Comparison of ENCODE assay signal across 7 mouse cellular contexts in genomic region chr7:96170924-96171595, GRCm38 (mm10). TPM values are rescaled to one million over a fixed set of nuclear protein-coding genes. Genes with fewer than 3 reads are reported as not detected.
DNase-seq lines count a peak whose midpoint lies in the region; ATAC-seq lines count a peak whose summit lies in the region.

TSS of gene Tenm4 (plus strand) at chr7:96171246.

- peaks cover 3% of the 10 kb centered on the region; the same call in 1 of the 2 replicates for H3K27me3 ChIP-seq in liver, embryonic 12.5 days (replicated peaks)
- H3K27me3 ChIP-seq in embryonic facial prominence, embryonic 13.5 days: no peaks in the 10 kb centered on the region
- H3K27me3 ChIP-seq in stomach, embryonic 15.5 days (replicated peaks): no peaks in the 10 kb centered on the region

- WGBS in liver, embryonic 12.5 days (ENCODE audit: insufficient replicate concordance): 34% methylated on average over 14 of the region's 14 CpGs
- WGBS in embryonic facial prominence, embryonic 13.5 days: 22% methylated on average over 14 of the region's 14 CpGs
- WGBS in stomach, embryonic 15.5 days: 34% methylated on average over 14 of the region's 14 CpGs

- no peaks in the 10 kb centered on the region for H3K36me3 ChIP-seq in liver, embryonic 12.5 days
- H3K36me3 ChIP-seq in embryonic facial prominence, embryonic 13.5 days: no peaks in the 10 kb centered on the region
- no peaks in the 10 kb centered on the region for H3K36me3 ChIP-seq in stomach, embryonic 15.5 days

- no peak for DNase-seq in liver
- no peak for DNase-seq in layer of hippocampus, postnatal 25 days (ENCODE audit: extremely low spot score in 1 of 2, low spot score in 1 of 2)
- DNase-seq in kidney, adult 18-20 months: no peak

- H3K27ac ChIP-seq in liver, embryonic 12.5 days: no peak within 1 kb of the TSS
- H3K27ac ChIP-seq in embryonic facial prominence, embryonic 13.5 days: no peak within 1 kb of the TSS
- no peak within 1 kb of the TSS for H3K27ac ChIP-seq in stomach, embryonic 15.5 days

- H3K4me3 ChIP-seq in liver, embryonic 12.5 days: no peak within 1 kb of the TSS
- H3K4me3 ChIP-seq in embryonic facial prominence, embryonic 13.5 days: peak within 1 kb of the TSS; percentile 0; the same call in 1 of the 2 replicates
- H3K4me3 ChIP-seq in stomach, embryonic 15.5 days (replicated peaks): no peak within 1 kb of the TSS

- ATAC-seq in liver, embryonic 12.5 days: no peak
- ATAC-seq in embryonic facial prominence, embryonic 13.5 days (ENCODE audit: insufficient number of reproducible peaks, insufficient read depth, low FRiP score, low TSS enrichment, low read depth): no peak
- ATAC-seq in stomach, embryonic 15.5 days (ENCODE audit: insufficient read depth, low FRiP score, low read depth): no peak
- ATAC-seq in megakaryocyte progenitor cell, adult 5-6 weeks (replicated peaks; ENCODE audit: poor library complexity): no peak

- H3K4me1 ChIP-seq in liver, embryonic 12.5 days: no peaks in the 10 kb centered on the region
- H3K4me1 ChIP-seq in embryonic facial prominence, embryonic 13.5 days: peaks cover 19% of the 10 kb centered on the region
- no peaks in the 10 kb centered on the region for H3K4me1 ChIP-seq in stomach, embryonic 15.5 days

- H3K9ac ChIP-seq in liver, embryonic 12.5 days: no peak within 1 kb of the TSS
- no peak within 1 kb of the TSS for H3K9ac ChIP-seq in embryonic facial prominence, embryonic 13.5 days
- no peak within 1 kb of the TSS for H3K9ac ChIP-seq in stomach, embryonic 15.5 days

- 0 out of 2 replicates have a peak within 1 kb of the TSS, but pooled peaks have one; percentile 1 for H3K4me2 ChIP-seq in liver, embryonic 12.5 days
- H3K4me2 ChIP-seq in embryonic facial prominence, embryonic 13.5 days: peak within 1 kb of the TSS; percentile 46
- H3K4me2 ChIP-seq in stomach, embryonic 15.5 days: no peak within 1 kb of the TSS

- H3K9me3 ChIP-seq in liver, embryonic 12.5 days (replicated peaks): no peaks in the 10 kb centered on the region
- no peaks in the 10 kb centered on the region for H3K9me3 ChIP-seq in embryonic facial prominence, embryonic 13.5 days
- H3K9me3 ChIP-seq in stomach, embryonic 15.5 days: no peaks in the 10 kb centered on the region

RNA-seq across cellular contexts. Expression of gene Tenm4, which starts in this region (rescaled TPM):
- polyA plus RNA-seq in liver, embryonic 12.5 days (2016; fragmentation: Nextera tagmentation; extraction: Ambion mirVana): 1.9 and 2.3 TPM in 2 replicates
- 45.6 and 56.3 TPM in 2 replicates for polyA plus RNA-seq in embryonic facial prominence, embryonic 13.5 days (2015; fragmentation: Nextera tagmentation; extraction: Ambion mirVana)
- total RNA-seq in layer of hippocampus, postnatal 25 days (2021): 100 to 1,000 TPM in 1 of 2 experiments, 10 to 100 TPM in 1; 96.7 to 119 TPM
- 24.0 and 26.2 TPM in 2 replicates for polyA plus RNA-seq in stomach, embryonic 15.5 days (2015; fragmentation: Nextera tagmentation; extraction: Ambion mirVana)
- not detected in 2 replicates for total RNA-seq in megakaryocyte progenitor cell, adult 5-6 weeks (2015)
- not detected in 2 replicates for total RNA-seq in megakaryocyte progenitor cell, adult 5-6 weeks (2017)

Comparison
In these comparisons a context has a peak if more than half of its experiments do, and no peak if none do; other contexts are left out.
1. RNA of gene Tenm4 (total RNA-seq): 96.7 to 119 TPM in layer of hippocampus, postnatal 25 days; not detected in megakaryocyte progenitor cell, adult 5-6 weeks; every median in the first group is over 10 times any median in the second.